Mouse (Mus musculus) forebrain, embryonic 14.5 days (tissue): ENCODE measurements around the gene Cdc42se2. TPM values are rescaled to one million over a fixed set of nuclear protein-coding genes. Genes with fewer than 3 reads are reported as not detected.

ENCODE experiments used
- ATAC-seq: fragments of 200-750 bp; cut with Nextera tagmentation; 2 replicates; pipeline ENCODE4 v1.8.0; 2017; ENCODE audit warnings: mild to moderate bottlenecking, moderate library complexity
- DNase-seq: peaks from one replicate; pipeline ENCODE4 v3.0.0-alpha.2; 2015; ENCODE audit warnings: low spot score
- H3K27ac ChIP-seq: fragments of 300-500 bp; sonication (generic); 2 replicates; pipeline ENCODE4 v1.5.1; 2014; ENCODE audit warnings: low read depth, mild to moderate bottlenecking, control low read depth, low read length, moderate library complexity
- H3K27me3 ChIP-seq: fragments of 300-500 bp; sonication (generic); replicated peaks from 2 replicates; pipeline ENCODE4 v1.6.1; 2014; ENCODE audit warnings: low read length, control low read depth, mixed read lengths; ENCODE audit not compliant: control insufficient read depth, insufficient read depth
- H3K36me3 ChIP-seq: fragments of 300-500 bp; sonication (generic); 2 replicates; pipeline ENCODE4 v1.6.1; 2014; ENCODE audit warnings: low read length, control low read depth; ENCODE audit not compliant: control insufficient read depth, insufficient read depth
- H3K4me1 ChIP-seq: fragments of 300-500 bp; sonication (generic); 2 replicates; pipeline ENCODE4 v1.6.1; 2014; ENCODE audit warnings: antibody characterized with exemption, low read length, control low read depth; ENCODE audit not compliant: control insufficient read depth, insufficient read depth
- H3K4me2 ChIP-seq: fragments of 300-500 bp; sonication (generic); 2 replicates; pipeline ENCODE4 v1.6.1; 2014; ENCODE audit warnings: mild to moderate bottlenecking, control low read depth, low read length
- H3K4me3 ChIP-seq: fragments of 300-500 bp; sonication (generic); 2 replicates; pipeline ENCODE4 v1.5.1; 2014; ENCODE audit warnings: low read depth, low read length, control low read depth
- H3K9ac ChIP-seq: fragments of 300-500 bp; sonication (generic); 2 replicates; pipeline ENCODE4 v1.6.1; 2014; ENCODE audit warnings: mild to moderate bottlenecking, low read length, control low read depth, moderate library complexity
- H3K9me3 ChIP-seq: fragments of 300-500 bp; sonication (generic); replicated peaks from 2 replicates; pipeline ENCODE4 v1.6.1; 2016; ENCODE audit warnings: low read length, control low read depth, mixed read lengths; ENCODE audit not compliant: control insufficient read depth
- WGBS: fragments of 180-500 bp; shearing (Covaris S2); extraction: QIAGEN DNeasy Blood & Tissue Kit; methylation state at CpG from one replicate; pipeline ENCODE4 v1.1.7; 2014; 5-methylcytosine and 5-hydroxymethylcytosine counted together
- polyA plus RNA-seq: library from polyadenylated mRNA; unstranded; fragments of >200 nt; fragmentation: Nextera tagmentation; extraction: Ambion mirVana; gene quantifications from 2 replicates; pipeline ENCODE4 v1.2.1, GENCODE M21; 2014

The Cdc42se2 gene
- polyA plus RNA-seq, 1 experiment from 2014 or later = 226 TPM

- peak; percentile 97 for DNase-seq
- H3K4me2 ChIP-seq = peak overlapping the region; percentile 29
- H3K36me3 ChIP-seq = peaks cover 11% of the 10 kb centered on the region; the same call in 1 of the 2 replicates
- no peaks in the 10 kb centered on the region for H3K27me3 ChIP-seq
- 5% methylated on average over 10 of the region's 10 CpGs for WGBS
- H3K27ac ChIP-seq = peak overlapping the region; percentile 92
- peak overlapping the region; percentile 30 for H3K9ac ChIP-seq
- H3K9me3 ChIP-seq = no peaks in the 10 kb centered on the region
- H3K4me3 ChIP-seq = no peak overlapping the region
- peak; percentile 93 for ATAC-seq
- H3K4me1 ChIP-seq = peaks cover 26% of the 10 kb centered on the region
These were observed 33.0 kb downstream of the Cdc42se2 start for GRCm38 (mm10) chr11:54754301-54755147.

GRCm38 (mm10) chr11:54751502-54751901, 36.0 kb downstream of the Cdc42se2 start:
- no peak overlapping the region for H3K4me3 ChIP-seq
- no peak overlapping the region for H3K4me2 ChIP-seq
- H3K36me3 ChIP-seq = peaks cover 25% of the 10 kb centered on the region; the same call in 1 of the 2 replicates
- no peaks in the 10 kb centered on the region for H3K27me3 ChIP-seq
- no peaks in the 10 kb centered on the region for H3K9me3 ChIP-seq
- DNase-seq (peak; percentile 20), ATAC-seq (no peak)
- H3K27ac ChIP-seq = no peak overlapping the region
- peaks cover 17% of the 10 kb centered on the region for H3K4me1 ChIP-seq
- no peak overlapping the region for H3K9ac ChIP-seq
- WGBS = 66% methylated on average over 4 of the region's 4 CpGs

- Histone ChIP-seq H3K4me2 (no peak overlapping the region), H3K27me3 (no peaks in the 10 kb centered on the region), H3K36me3 (peaks cover 22% of the 10 kb centered on the region; the same call in 1 of the 2 replicates), H3K27ac (no peak overlapping the region), H3K9me3 (no peaks in the 10 kb centered on the region), H3K4me1 (peaks cover 2% of the 10 kb centered on the region; the same call in 1 of the 2 replicates), H3K9ac (no peak overlapping the region), H3K4me3 (no peak overlapping the region)
- ATAC-seq (no peak), DNase-seq (no peak)
These were observed 38.6 kb downstream of the Cdc42se2 start for GRCm38 (mm10) chr11:54748891-54749290.

GRCm38 (mm10) chr11:54744231-54744630, 43.2 kb downstream of the Cdc42se2 start:
- DNase-seq = no peak
- no peaks in the 10 kb centered on the region for H3K9me3 ChIP-seq
- H3K27ac ChIP-seq = no peak overlapping the region
- no peak overlapping the region for H3K9ac ChIP-seq
- H3K27me3 ChIP-seq = no peaks in the 10 kb centered on the region
- H3K4me2 ChIP-seq = no peak overlapping the region
- no peaks in the 10 kb centered on the region for H3K4me1 ChIP-seq
- no peak for ATAC-seq
- no peak overlapping the region for H3K4me3 ChIP-seq
- WGBS = 83% methylated on average over 1 of the region's 1 CpGs
- peaks cover 30% of the 10 kb centered on the region for H3K36me3 ChIP-seq

- Histone ChIP-seq H3K9me3 (no peaks in the 10 kb centered on the region), H3K4me2 (no peak overlapping the region), H3K27ac (no peak overlapping the region), H3K36me3 (peaks cover 34% of the 10 kb centered on the region), H3K9ac (no peak overlapping the region), H3K27me3 (no peaks in the 10 kb centered on the region), H3K4me3 (no peak overlapping the region), H3K4me1 (no peaks in the 10 kb centered on the region)
- DNase-seq (no peak), ATAC-seq (no peak)
- 92% methylated on average over 2 of the region's 2 CpGs for WGBS
These were observed 46.1 kb downstream of the Cdc42se2 start for GRCm38 (mm10) chr11:54741330-54741729.

GRCm38 (mm10) chr11:54739012-54739750, 48.3 kb downstream of the Cdc42se2 start:
- WGBS = 94% methylated on average over 4 of the region's 4 CpGs
- no peaks in the 10 kb centered on the region for H3K27me3 ChIP-seq
- H3K9me3 ChIP-seq = no peaks in the 10 kb centered on the region
- peaks cover 52% of the 10 kb centered on the region for H3K36me3 ChIP-seq
- ATAC-seq = no peak
- no peak overlapping the region for H3K9ac ChIP-seq
- no peak overlapping the region for H3K27ac ChIP-seq
- no peaks in the 10 kb centered on the region for H3K4me1 ChIP-seq
- H3K4me3 ChIP-seq = no peak overlapping the region
- H3K4me2 ChIP-seq = no peak overlapping the region
- DNase-seq = no peak

GRCm38 (mm10) chr11:54736903-54737302, 50.6 kb downstream of the Cdc42se2 start:
- no peaks in the 10 kb centered on the region for H3K4me1 ChIP-seq
- no peaks in the 10 kb centered on the region for H3K9me3 ChIP-seq
- ATAC-seq (no peak), DNase-seq (no peak)
- no peaks in the 10 kb centered on the region for H3K27me3 ChIP-seq
- no peak overlapping the region for H3K4me2 ChIP-seq
- peaks cover 59% of the 10 kb centered on the region for H3K36me3 ChIP-seq
- no peak overlapping the region for H3K27ac ChIP-seq
- no peak overlapping the region for H3K9ac ChIP-seq
- WGBS = 94% methylated on average over 5 of the region's 5 CpGs
- no peak overlapping the region for H3K4me3 ChIP-seq

- DNase-seq (no peak), ATAC-seq (no peak)
- Histone ChIP-seq H3K4me1 (no peaks in the 10 kb centered on the region), H3K9me3 (no peaks in the 10 kb centered on the region), H3K36me3 (peaks cover 59% of the 10 kb centered on the region), H3K27ac (no peak overlapping the region), H3K9ac (no peak overlapping the region), H3K27me3 (no peaks in the 10 kb centered on the region), H3K4me2 (no peak overlapping the region), H3K4me3 (no peak overlapping the region)
- WGBS = 86% methylated on average over 1 of the region's 1 CpGs
These were observed 52.4 kb downstream of the Cdc42se2 start for GRCm38 (mm10) chr11:54735114-54735513.

- no peak overlapping the region for H3K9ac ChIP-seq
- no peak overlapping the region for H3K27ac ChIP-seq
- H3K4me3 ChIP-seq = no peak overlapping the region
- H3K9me3 ChIP-seq = no peaks in the 10 kb centered on the region
- no peaks in the 10 kb centered on the region for H3K27me3 ChIP-seq
- no peak for ATAC-seq
- no peaks in the 10 kb centered on the region for H3K4me1 ChIP-seq
- no peak for DNase-seq
- WGBS = 80% methylated on average over 7 of the region's 7 CpGs
- H3K36me3 ChIP-seq = peaks cover 47% of the 10 kb centered on the region
- H3K4me2 ChIP-seq = no peak overlapping the region
These were observed 53.9 kb downstream of the Cdc42se2 start for GRCm38 (mm10) chr11:54733546-54733945.
